Mouse (Mus musculus): ENCODE data around the gene F7. TPM values are rescaled to one million over a fixed set of nuclear protein-coding genes. Genes with fewer than 3 reads are reported as not detected.
A peak's percentile ranks its signal among the peaks of the same experiment; 100 is the strongest.

F7 gene
- polyA plus RNA-seq, 1 experiment from 2014 or later: not detected

- ATAC-seq (ENCODE audit: low FRiP score, low TSS enrichment): no peak
- no peak overlapping the region for H3K9ac ChIP-seq (ENCODE audit: low read length)
- TF ChIP-seq EP300 (optimal IDR thresholded peaks at IDR 0.05) (no peak), CTCF (IDR thresholded peaks at IDR 0.05; ENCODE audit: low read depth) (no peak)
These were observed 10.5 kb downstream of the F7 start for GRCm38 (mm10) chr8:13036346-13036812.

GRCm38 (mm10) chr8:13037015-13037414 lies 11.2 kb downstream of the F7 start, which contains the start of gene F10:
F10 (plus strand) TSS chr8:13037308.
- no peak for DNase-seq (ENCODE audit: low spot score)
- no peak for ATAC-seq (ENCODE audit: low FRiP score, low TSS enrichment)
- H3K9me3 ChIP-seq (ENCODE audit: control insufficient read depth, low read length): no peaks in the 10 kb centered on the region
- H3K4me2 ChIP-seq (replicated peaks; ENCODE audit: low read depth): no peak within 1 kb of the TSS
- no peak within 1 kb of the TSS for H3K27ac ChIP-seq (replicated peaks)
- H3K36me3 ChIP-seq (ENCODE audit: control insufficient read depth, insufficient read depth, low read length): no peaks in the 10 kb centered on the region
- no peaks in the 10 kb centered on the region for H3K4me1 ChIP-seq (replicated peaks; ENCODE audit: control insufficient read depth, insufficient read depth)
- H3K4me3 ChIP-seq (ENCODE audit: low read depth, low read length): no peak within 1 kb of the TSS
- H3K9ac ChIP-seq (ENCODE audit: low read length): no peak within 1 kb of the TSS
- TF ChIP-seq EP300 (optimal IDR thresholded peaks at IDR 0.05) (no peak), CTCF (IDR thresholded peaks at IDR 0.05; ENCODE audit: low read depth) (no peak)
- WGBS: 67% methylated on average over 7 of the region's 7 CpGs
- H3K27me3 ChIP-seq (ENCODE audit: control insufficient read depth, insufficient read depth, low read length): no peaks in the 10 kb centered on the region; the same call in 1 of the 2 replicates

More at GRCm38 (mm10) chr8:13036346-13036812, 10.5 kb downstream of the F7 start:
- Histone ChIP-seq H3K36me3 (ENCODE audit: control insufficient read depth, insufficient read depth, low read length) (no peaks in the 10 kb centered on the region), H3K9me3 (ENCODE audit: control insufficient read depth, low read length) (no peaks in the 10 kb centered on the region), H3K4me3 (ENCODE audit: low read depth, low read length) (no peak overlapping the region), H3K4me2 (replicated peaks; ENCODE audit: low read depth) (no peak overlapping the region), H3K27ac (replicated peaks) (no peak overlapping the region), H3K4me1 (replicated peaks; ENCODE audit: control insufficient read depth, insufficient read depth) (no peaks in the 10 kb centered on the region), H3K27me3 (ENCODE audit: control insufficient read depth, insufficient read depth, low read length) (no peaks in the 10 kb centered on the region; the same call in 1 of the 2 replicates)
- 88% methylated on average over 10 of the region's 10 CpGs for WGBS
- no peak for DNase-seq (ENCODE audit: low spot score)

GRCm38 (mm10) chr8:13037569-13037968 lies 11.7 kb downstream of the F7 start:
- ATAC-seq (ENCODE audit: low FRiP score, low TSS enrichment) (peak; percentile 29; the same call in 1 of the 2 replicates), DNase-seq (ENCODE audit: low spot score) (no peak)
- Histone ChIP-seq H3K9ac (ENCODE audit: low read length) (no peak overlapping the region), H3K4me3 (ENCODE audit: low read depth, low read length) (no peak overlapping the region), H3K27ac (replicated peaks) (no peak overlapping the region), H3K4me2 (replicated peaks; ENCODE audit: low read depth) (no peak overlapping the region), H3K9me3 (ENCODE audit: control insufficient read depth, low read length) (no peaks in the 10 kb centered on the region), H3K36me3 (ENCODE audit: control insufficient read depth, insufficient read depth, low read length) (no peaks in the 10 kb centered on the region), H3K4me1 (replicated peaks; ENCODE audit: control insufficient read depth, insufficient read depth) (no peaks in the 10 kb centered on the region), H3K27me3 (ENCODE audit: control insufficient read depth, insufficient read depth, low read length) (no peaks in the 10 kb centered on the region; the same call in 1 of the 2 replicates)
- TF ChIP-seq EP300 (optimal IDR thresholded peaks at IDR 0.05): no peak
- no peak for TF ChIP-seq CTCF (IDR thresholded peaks at IDR 0.05; ENCODE audit: low read depth)
- WGBS: 48% methylated on average over 5 of the region's 5 CpGs

- TF ChIP-seq EP300 (optimal IDR thresholded peaks at IDR 0.05) (no peak), CTCF (IDR thresholded peaks at IDR 0.05; ENCODE audit: low read depth) (no peak)
- Histone ChIP-seq H3K27ac (replicated peaks) (no peak overlapping the region), H3K4me2 (replicated peaks; ENCODE audit: low read depth) (no peak overlapping the region), H3K4me3 (ENCODE audit: low read depth, low read length) (no peak overlapping the region), H3K27me3 (ENCODE audit: control insufficient read depth, insufficient read depth, low read length) (no peaks in the 10 kb centered on the region; the same call in 1 of the 2 replicates), H3K4me1 (replicated peaks; ENCODE audit: control insufficient read depth, insufficient read depth) (no peaks in the 10 kb centered on the region), H3K9me3 (ENCODE audit: control insufficient read depth, low read length) (no peaks in the 10 kb centered on the region), H3K36me3 (ENCODE audit: control insufficient read depth, insufficient read depth, low read length) (no peaks in the 10 kb centered on the region), H3K9ac (ENCODE audit: low read length) (no peak overlapping the region)
- 78% methylated on average over 6 of the region's 6 CpGs for WGBS
- ATAC-seq (ENCODE audit: low FRiP score, low TSS enrichment) (no peak), DNase-seq (ENCODE audit: low spot score) (no peak)
These were observed 13.2 kb downstream of the F7 start for GRCm38 (mm10) chr8:13039054-13039453.

GRCm38 (mm10) chr8:13041459-13041858 lies 15.6 kb downstream of the F7 start:
- no peak overlapping the region for H3K27ac ChIP-seq (replicated peaks)
- H3K4me3 ChIP-seq (ENCODE audit: low read depth, low read length): no peak overlapping the region
- WGBS: 74% methylated on average over 4 of the region's 4 CpGs
- no peaks in the 10 kb centered on the region for H3K4me1 ChIP-seq (replicated peaks; ENCODE audit: control insufficient read depth, insufficient read depth)
- DNase-seq (ENCODE audit: low spot score) (no peak), ATAC-seq (ENCODE audit: low FRiP score, low TSS enrichment) (no peak)
- H3K27me3 ChIP-seq (ENCODE audit: control insufficient read depth, insufficient read depth, low read length): no peaks in the 10 kb centered on the region
- no peaks in the 10 kb centered on the region for H3K9me3 ChIP-seq (ENCODE audit: control insufficient read depth, low read length)
- H3K9ac ChIP-seq (ENCODE audit: low read length): no peak overlapping the region
- H3K36me3 ChIP-seq (ENCODE audit: control insufficient read depth, insufficient read depth, low read length): no peaks in the 10 kb centered on the region
- no peak overlapping the region for H3K4me2 ChIP-seq (replicated peaks; ENCODE audit: low read depth)
- TF ChIP-seq EP300 (optimal IDR thresholded peaks at IDR 0.05): no peak
- no peak for TF ChIP-seq CTCF (IDR thresholded peaks at IDR 0.05; ENCODE audit: low read depth)

GRCm38 (mm10) chr8:13047652-13048051 lies 21.8 kb downstream of the F7 start:
- H3K27ac ChIP-seq (replicated peaks): no peak overlapping the region
- 58% methylated on average over 5 of the region's 5 CpGs for WGBS
- no peak overlapping the region for H3K4me2 ChIP-seq (replicated peaks; ENCODE audit: low read depth)
- no peaks in the 10 kb centered on the region for H3K9me3 ChIP-seq (ENCODE audit: control insufficient read depth, low read length)
- no peaks in the 10 kb centered on the region for H3K4me1 ChIP-seq (replicated peaks; ENCODE audit: control insufficient read depth, insufficient read depth)
- ATAC-seq (ENCODE audit: low FRiP score, low TSS enrichment) (no peak), DNase-seq (ENCODE audit: low spot score) (no peak)
- H3K9ac ChIP-seq (ENCODE audit: low read length): no peak overlapping the region
- no peaks in the 10 kb centered on the region for H3K36me3 ChIP-seq (ENCODE audit: control insufficient read depth, insufficient read depth, low read length)
- H3K4me3 ChIP-seq (ENCODE audit: low read depth, low read length): no peak overlapping the region
- no peak for TF ChIP-seq EP300 (optimal IDR thresholded peaks at IDR 0.05)
- no peak for TF ChIP-seq CTCF (IDR thresholded peaks at IDR 0.05; ENCODE audit: low read depth)
- H3K27me3 ChIP-seq (ENCODE audit: control insufficient read depth, insufficient read depth, low read length): no peaks in the 10 kb centered on the region

Data from stomach, postnatal 0 days (tissue).